Mouse (Mus musculus): ENCODE measurements around the gene Fkbp8. TPM values are rescaled to one million over a fixed set of nuclear protein-coding genes. Genes with fewer than 3 reads are reported as not detected.

The Fkbp8 gene
- total RNA-seq, 2 experiments from 2014 or later: 75.1 to 146 TPM

DNA sequence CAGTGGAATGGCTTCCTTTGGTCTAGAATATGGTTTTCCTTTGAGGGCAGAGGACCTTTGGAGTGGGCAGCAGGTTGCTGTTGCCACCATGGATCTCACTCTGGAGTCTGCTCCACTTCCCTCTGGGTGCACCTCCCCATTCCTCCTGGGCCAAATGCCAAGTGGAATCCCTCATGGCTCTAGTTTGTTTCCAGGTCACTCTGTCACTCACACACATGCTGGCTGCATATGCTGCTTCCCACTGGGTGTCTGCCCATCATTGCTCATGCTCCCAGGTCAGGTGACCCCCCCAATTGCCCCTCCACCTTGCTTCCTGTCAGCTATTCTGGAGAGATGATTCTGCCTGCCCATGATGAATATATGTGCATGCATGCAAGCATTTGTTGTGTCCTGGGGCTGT, 26.2 kb downstream of the Fkbp8 start:
- no peak for ATAC-seq (ENCODE audit: poor library complexity, severe bottlenecking)

DNA sequence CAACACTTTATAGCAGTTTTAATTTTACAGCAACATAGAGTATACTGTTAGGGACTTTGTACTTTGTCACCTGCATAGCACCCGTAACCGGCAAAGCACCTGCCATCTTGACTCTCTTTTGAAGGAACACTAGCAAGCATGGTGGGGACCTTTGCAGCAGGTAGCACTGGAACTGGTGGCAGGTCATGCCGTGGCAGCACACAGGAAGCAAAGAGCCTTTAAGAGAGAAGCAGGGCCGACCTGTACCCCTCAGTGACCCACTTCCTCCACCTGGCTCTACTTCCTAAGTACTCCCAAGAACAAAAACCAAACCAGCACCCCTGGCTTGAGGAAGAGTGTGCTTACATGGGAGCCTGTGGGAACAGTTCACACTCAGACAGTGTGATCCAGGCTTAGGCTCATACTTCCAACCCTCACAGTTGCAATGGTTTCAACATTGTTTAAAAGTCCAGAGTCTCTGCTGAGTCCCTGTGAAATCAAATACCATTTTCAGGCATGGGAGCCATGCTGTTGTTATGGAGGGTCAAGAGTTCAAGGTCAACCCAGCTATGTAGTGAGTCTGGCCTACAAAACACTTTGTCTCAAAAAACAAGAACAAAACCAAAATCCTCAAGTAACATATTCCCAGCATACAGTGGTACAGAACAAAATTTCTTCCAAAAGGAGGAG, 27.7 kb downstream of the Fkbp8 start:
- ATAC-seq (ENCODE audit: poor library complexity, severe bottlenecking): no peak

DNA sequence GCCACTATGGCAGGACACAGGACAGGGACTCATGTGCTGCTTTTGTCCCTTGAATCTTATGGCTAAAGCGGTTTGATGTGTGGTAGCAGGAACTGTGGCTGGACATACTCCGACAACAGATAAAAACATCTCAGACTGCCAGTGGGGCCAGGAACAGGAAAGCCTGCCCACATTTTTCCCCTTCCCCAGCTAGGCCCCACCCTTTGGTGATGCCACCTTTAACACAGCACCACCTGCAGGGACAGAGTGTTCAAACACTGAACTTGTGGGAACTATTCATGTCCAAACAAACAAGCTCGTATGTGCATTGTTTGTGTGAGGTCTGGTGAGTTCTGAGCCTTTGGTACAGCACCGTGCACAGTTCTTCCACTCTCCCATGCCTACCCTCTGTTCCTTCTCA, 30.8 kb downstream of the Fkbp8 start:
- peak; percentile 38 for ATAC-seq (ENCODE audit: poor library complexity, severe bottlenecking)

DNA sequence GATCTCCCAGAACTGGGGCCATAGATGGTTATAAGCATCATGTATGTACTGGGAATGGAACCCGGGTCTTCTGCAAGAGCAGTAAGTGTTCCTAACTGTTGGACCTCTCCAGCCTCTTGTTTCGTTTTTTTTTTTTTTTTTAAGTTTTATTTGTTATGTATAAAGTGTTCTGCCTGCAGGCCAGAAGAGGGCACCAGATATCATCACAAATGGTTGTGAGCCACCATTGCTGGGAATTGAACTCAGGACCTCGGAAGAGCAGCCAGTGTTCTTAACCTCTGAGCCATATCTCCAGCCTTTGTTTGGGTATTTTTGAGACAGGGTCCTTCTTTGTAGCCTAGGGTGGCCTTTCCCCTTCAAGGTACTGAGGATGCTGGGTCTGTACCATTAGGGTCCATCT, 31.5 kb downstream of the Fkbp8 start:
- ATAC-seq (ENCODE audit: poor library complexity, severe bottlenecking): no peak

DNA sequence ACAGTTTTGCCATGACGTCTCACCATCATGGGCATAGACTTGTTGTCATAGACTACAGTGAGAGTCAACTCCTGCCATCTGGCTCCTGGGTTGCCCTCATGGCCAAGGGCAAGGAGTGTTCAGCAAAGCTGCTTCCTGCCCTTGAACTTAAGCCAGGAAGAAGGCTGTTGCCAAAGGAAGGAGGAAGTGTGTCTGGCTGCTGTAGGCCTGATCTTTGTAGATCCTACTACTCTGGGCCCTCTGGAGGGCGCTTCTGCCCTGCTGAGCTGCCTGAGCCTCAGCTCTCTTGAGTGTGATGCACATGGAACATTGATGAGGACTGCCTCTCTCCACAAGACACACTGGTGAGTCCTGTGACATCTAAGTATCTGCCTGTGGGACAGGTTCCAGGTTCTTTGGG, 32.6 kb downstream of the Fkbp8 start:
- ATAC-seq (ENCODE audit: poor library complexity, severe bottlenecking): peak; percentile 72

DNA sequence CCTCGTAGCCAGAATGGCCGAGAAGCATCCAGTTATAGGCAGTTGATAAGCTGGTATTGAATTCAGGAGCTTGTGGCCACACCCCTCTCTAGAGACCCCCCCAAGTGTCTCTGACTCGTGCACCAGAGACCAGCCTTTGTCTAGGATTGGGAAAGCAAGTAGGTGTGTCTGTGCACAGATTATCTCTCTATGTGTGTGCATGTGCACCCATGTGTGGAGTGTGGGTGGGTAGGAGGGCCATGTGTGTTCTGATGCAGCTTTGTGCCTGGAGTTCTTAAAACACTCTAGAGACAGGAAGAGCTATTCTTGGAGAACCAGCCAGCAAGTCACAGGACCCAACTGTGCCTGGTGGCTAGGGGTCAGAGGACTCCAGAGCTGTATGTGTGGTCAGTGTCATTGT, 33.0 kb downstream of the Fkbp8 start:
- ATAC-seq (ENCODE audit: poor library complexity, severe bottlenecking): no peak

DNA sequence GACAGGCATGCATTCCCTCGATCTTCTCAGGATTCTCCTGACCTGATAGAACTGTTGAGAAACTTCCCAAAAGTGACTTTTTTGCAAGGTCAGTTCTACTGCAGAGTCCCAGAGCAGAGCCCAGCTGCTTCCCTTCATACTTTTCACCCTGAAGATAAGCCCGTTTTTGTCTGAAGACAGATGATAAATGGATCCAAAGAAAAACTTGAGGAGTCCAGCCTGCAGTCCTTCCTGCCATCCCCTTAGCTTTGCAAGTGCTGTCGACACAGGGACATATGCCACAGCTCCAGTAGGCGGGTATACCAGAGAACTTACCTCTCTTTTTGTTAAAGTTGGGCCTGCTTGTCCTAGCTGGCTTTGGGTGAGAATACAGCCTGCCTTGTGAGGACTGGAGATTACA, 33.8 kb downstream of the Fkbp8 start:
- ATAC-seq (ENCODE audit: poor library complexity, severe bottlenecking): no peak

DNA sequence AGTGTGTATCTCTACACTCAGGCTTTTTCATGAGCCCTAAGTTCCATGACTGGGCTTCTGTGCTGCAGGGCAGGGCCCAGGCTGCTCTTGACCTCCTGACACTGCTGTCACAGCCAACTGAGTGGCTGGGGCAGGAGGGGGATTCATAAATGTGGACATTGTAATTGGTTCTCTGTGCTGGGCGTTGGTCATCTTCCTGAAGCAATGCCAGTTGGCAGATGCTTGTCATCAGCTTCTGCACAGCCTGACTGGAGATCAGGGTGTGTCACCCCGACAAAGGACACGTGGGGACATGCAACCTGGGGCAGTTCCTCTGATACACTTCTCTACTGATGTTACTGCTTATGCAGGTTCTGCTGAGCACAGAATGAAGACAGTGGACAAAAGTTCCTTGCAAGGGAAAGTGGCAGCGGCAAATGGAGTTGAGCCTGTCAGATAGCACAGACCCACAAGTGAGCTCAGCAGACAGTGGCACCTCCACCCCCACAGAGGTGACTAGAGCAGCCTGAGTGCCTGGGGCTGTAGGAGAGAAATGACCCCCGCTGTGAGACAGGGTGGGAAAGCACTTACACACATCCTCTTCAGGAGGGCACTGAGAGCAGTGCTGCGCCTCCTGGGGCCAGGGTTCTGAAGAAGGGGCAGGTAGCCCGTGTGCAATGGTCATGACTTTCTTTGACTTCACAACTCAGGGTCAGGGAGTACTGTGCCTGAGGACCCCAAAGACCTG, 34.4 kb downstream of the Fkbp8 start:
- ATAC-seq (ENCODE audit: poor library complexity, severe bottlenecking): peak; percentile 63

DNA sequence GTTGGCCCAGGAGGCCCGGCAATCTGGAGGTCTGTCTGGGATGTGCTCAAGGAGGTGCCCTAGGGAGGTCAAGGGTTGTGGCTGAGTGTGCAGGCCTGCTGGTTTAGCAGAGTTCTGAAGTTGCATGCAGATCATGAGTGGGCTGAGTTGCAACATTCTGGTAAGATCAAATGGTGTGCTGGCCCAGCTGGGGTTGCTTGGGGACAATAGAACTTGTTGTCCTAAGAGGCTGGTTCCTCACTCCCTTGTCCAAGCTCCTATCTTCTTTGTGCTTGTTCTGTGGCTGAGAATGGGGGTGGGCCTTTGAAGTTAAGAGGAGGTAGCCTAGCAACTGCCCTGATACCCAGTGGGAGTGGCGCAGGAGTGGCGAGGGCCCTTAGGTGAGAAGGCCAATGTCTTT, 35.3 kb downstream of the Fkbp8 start:
- ATAC-seq (ENCODE audit: poor library complexity, severe bottlenecking): no peak

DNA sequence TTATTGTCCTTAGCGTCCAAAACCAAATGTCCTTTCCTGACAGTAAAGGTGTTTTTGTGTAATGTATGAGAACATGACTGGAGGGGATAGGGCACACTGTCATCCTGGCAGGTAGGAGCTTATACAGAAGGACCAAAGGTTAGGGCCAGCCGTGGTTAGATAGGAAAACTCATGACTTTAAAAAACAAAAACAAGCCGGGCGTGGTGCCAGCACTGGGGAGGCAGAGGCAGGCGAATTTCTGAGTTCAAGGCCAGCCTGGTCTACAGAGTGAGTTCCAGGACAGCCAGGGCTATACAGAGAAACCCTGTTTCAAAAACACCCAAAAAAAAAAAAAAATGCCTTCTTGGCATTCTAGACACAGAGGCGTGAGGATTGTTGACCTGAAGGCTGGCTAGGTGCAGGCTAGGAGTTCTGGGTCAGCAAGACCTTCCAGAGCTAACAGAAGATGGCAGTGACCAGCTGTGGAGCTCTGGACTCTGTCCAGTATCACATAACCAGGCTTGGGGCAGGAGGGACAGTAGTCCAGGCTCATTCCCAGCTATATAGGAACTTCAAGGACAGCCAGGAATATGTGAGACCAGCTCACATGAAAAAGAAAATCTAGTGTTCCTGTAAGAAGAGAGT, 36.4 kb downstream of the Fkbp8 start:
- ATAC-seq (ENCODE audit: poor library complexity, severe bottlenecking): no peak

DNA sequence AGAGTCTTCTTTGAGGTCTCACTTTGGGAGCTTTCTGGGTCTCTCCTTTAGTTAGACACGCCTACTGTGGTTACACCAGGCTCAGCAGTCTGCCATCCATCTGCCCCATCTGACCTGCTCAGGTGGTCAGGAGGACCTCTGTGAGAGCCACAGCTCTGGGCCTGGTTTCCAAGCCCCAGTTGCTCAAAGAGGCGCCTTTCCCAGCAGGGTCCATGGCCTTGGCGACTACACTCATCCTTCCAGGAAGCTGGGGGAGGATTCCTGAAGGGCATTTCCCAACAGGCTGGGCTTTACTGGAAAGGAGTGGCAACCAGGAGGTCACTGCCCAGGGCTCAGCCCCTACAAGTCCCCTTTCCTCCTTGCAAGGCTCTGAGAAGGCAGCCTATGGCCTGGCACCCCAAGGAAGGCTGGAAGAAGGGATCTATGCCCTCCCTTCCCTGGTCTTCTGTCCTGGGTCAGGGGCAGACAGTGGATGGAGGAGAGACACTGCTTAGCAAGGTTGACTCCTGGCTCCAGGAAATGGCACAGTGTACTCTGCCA, 37.2 kb downstream of the Fkbp8 start:
- no peak for ATAC-seq (ENCODE audit: poor library complexity, severe bottlenecking)

DNA sequence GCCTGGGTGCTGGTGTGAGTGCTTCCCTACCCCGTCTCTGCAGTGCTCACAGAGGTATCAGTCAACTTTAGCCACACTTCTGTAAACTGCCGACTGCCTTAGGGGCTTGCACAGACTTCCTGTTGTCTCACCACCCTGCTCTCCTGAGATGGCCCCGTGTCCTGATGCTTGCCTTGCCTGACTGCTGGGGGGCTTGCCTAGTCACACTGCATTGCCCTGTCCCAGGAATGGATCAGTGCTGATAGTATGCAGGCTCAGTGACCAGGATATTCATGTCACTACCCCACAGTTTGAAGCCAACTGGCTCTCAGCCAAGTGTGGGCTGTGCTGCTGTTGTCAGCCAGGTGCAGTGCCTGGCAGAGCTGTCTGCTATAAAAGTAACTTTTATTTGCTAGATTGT, 38.0 kb downstream of the Fkbp8 start:
- peak; percentile 59 for ATAC-seq (ENCODE audit: poor library complexity, severe bottlenecking)

DNA sequence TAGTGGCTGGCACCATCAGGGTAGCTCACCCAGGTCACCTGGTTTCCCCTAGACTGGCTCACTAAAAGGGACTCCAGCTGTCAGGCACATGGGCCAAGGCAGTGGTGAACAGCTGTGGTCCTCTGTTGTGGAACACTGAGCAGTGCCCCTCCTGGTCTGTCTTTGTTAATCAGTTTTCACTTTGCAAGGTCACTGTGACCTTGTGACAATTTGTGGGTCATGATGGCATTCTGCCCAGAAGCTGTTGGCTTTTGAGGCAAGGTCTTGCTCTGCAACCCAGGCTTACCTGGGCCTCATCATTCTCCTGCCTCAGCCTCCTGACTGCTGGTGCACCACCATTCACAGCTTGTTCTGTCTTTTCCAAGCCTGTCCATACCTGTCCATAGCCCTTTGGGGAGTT, 42.8 kb downstream of the Fkbp8 start:
- no peak for ATAC-seq (ENCODE audit: poor library complexity, severe bottlenecking)

DNA sequence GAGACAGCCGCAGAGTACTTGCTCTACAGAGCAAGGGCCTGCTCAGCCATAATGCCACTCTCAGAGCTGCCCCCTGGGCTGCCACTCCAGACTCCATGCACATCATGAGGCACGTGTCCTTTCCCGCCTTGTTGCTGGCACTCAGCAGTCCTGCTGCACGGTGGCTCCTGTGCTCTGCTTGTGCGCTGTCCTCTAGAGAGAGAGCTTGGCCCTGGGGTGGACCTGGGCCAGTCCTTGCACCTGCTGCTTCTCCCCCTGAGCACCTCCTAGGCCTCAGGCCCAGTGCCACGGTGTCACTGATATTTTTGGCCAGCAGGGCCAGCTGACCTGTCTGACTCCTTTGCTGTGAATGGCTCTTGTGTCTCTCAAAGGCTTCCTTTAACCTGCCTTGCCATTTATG, 43.5 kb downstream of the Fkbp8 start:
- ATAC-seq (ENCODE audit: poor library complexity, severe bottlenecking): no peak

DNA sequence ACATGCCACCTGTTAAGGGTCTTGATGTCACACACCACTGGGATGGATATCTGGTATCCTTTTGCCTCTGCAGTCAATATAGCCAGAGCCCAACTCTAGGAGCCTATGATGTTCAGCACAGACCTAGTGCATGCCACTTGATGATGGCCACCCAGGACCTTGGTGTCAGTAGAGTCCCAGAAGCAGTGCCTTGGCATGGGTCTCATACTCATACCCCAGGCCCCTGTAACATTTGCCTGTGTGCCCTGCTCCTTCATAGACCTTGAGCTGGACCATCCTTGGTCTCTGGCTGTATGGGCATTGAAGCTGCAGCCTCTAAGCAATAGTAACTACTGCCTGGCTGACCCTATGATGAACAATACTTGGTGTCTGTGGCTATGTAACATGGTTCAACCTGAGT, 46.8 kb downstream of the Fkbp8 start:
- ATAC-seq (ENCODE audit: poor library complexity, severe bottlenecking): no peak

DNA sequence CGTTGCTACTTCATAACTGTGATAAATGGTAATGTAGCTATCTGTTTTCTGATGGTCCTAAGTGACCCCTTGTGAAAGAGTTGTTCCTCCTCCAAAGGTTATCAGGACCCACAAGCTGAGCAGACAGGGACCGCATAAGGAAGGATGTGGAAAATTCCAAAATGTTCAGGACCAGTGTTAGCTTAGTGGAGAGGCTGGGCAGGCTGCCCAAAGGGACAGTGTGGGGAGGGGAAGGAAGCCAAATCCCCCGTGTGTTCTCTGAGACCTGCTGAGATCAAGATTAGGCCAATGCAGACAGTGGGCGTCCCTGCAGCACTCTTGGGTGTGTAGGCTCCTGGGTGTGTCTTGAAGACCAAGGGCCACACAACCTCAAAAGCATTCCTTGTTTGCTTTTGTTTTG, 47.4 kb downstream of the Fkbp8 start:
- no peak for ATAC-seq (ENCODE audit: poor library complexity, severe bottlenecking)

DNA sequence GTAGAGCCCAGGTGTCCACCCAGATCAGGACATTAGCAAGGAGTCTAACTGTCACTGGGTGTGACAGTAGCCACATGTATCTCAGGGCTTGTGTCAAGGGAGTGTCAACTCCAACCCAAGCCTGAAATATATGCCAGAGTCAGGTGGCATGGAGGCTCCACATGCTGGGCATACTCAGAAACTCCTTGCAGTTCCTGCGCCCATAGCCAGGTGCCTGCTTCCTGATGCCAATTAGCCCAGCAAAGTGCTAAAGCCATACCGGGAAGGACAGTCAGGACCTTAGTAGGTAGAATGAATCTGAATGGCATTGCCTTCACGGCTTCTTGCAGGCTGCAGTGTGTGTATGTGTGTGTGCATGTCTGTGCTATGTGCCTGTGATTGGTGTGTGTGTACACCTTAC, 49.7 kb downstream of the Fkbp8 start:
- ATAC-seq (ENCODE audit: poor library complexity, severe bottlenecking): no peak

DNA sequence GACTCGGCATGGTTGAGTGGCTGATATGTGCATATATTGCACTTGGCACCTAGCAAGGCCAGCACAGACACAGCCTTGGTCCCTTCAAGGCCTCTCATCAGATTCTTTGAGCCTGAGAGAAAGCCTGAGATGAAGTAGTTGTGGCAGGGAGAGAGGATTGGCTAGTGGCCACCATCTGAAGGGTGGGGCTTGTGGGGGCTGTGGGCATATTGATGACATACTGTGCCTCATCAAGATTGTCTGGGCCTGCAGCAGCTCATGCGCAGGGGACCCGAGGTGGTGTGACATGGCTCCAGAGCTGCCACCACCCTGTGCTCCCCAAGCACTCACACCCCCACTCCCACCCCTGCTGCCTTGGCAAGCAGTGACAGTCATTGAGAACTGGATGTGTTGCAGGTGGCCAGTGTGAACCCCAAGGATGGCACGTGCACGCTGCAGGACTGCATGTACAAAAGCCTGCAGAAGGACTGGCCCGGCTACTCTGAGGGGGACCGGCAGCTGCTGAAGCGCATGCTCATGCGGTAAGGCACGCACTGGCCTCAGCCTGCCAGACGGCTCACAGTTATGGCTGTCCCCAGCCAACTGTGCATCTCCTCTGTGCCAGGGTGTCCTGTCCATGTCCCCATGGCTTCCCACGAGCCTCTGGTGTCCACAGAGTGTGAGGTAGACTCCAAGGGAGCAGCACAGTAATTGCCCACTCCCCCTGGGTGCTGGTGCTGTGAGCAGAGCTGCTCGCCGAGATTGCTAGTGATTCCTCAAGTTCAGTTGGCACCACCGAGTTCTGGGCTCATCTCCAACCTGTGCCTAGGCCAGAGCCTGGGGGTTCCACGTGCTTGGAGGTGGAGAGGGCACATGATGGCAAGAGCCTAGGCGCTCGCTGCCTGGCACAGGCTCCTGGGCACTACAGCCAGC, 56.2 kb downstream of the Fkbp8 start:
- no peak for ATAC-seq (ENCODE audit: poor library complexity, severe bottlenecking)

DNA sequence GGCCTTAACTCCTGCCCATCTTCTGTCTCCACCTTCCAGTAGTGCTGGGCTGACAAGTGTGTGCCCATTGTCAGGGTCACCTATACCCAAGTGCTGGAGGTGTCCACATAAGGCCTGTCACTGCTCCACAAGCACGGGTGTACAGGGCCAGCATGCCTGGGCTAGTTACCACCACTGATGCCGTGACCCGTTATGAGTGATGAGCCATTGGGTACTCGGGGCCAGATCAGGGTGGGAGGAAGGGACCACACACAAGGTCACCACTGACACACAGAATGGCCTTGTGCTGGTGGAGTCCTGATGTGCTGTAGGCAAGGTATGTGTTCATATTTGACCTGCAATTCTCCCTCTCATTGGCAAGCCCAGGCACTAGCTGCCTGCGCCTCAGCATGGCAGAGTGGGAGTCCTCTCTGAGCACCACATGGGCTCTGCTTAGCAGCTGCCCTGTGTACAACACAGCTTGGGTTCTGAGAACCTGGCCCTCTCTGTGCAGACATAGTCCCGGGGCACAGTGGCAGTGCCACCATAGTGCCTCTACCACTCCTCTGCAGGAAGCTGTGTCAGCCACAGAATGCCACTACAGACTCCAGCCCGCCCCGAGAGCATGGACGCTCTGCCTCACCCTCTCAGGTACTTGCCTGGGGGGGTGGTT, 57.2 kb downstream of the Fkbp8 start:
- ATAC-seq (ENCODE audit: poor library complexity, severe bottlenecking): no peak
